Mouse (Mus musculus): ENCODE measurements at regions not wholly inside any gene's neighbourhood (a gene's known extent, or its start where the extent isn't known, plus 50 kb on each side); places are given as distances from the start of the nearest gene placed in this dataset.

- H3K36me3 ChIP-seq (ENCODE audit: control insufficient read depth, insufficient read depth, low read length) = no peaks in the 10 kb centered on the region
- no peaks in the 10 kb centered on the region for H3K27me3 ChIP-seq (replicated peaks; ENCODE audit: control insufficient read depth, insufficient read depth, low read length)
- no peak overlapping the region for H3K27ac ChIP-seq (ENCODE audit: insufficient read depth, low read depth, low read length)
- H3K4me1 ChIP-seq (ENCODE audit: control insufficient read depth, insufficient read depth, low read length) = no peaks in the 10 kb centered on the region
- WGBS = 41% methylated on average over 10 of the region's 10 CpGs
- no peak overlapping the region for H3K4me3 ChIP-seq (ENCODE audit: insufficient read depth, low read depth, low read length)
- TF ChIP-seq CTCF (conservative IDR thresholded peaks at IDR 0.05; ENCODE audit: insufficient read depth, insufficient read length, low read depth, low read length) (no peak), POLR2A (IDR thresholded peaks at IDR 0.05; ENCODE audit: low read depth, low read length) (no peak)
- peak; percentile 13 for DNase-seq
Observed at GRCm38 (mm10) chr9:63074023-63074750, 74.6 kb downstream of the Skor1 start.

- WGBS = 65% methylated on average over 6 of the region's 6 CpGs
- Histone ChIP-seq H3K27me3 (replicated peaks; ENCODE audit: control insufficient read depth, insufficient read depth, low read length) (no peaks in the 10 kb centered on the region), H3K36me3 (ENCODE audit: control insufficient read depth, insufficient read depth, low read length) (no peaks in the 10 kb centered on the region), H3K27ac (ENCODE audit: insufficient read depth, low read depth, low read length) (no peak overlapping the region), H3K4me3 (ENCODE audit: insufficient read depth, low read depth, low read length) (no peak overlapping the region), H3K4me1 (ENCODE audit: control insufficient read depth, insufficient read depth, low read length) (no peaks in the 10 kb centered on the region)
- DNase-seq = no peak
- no peak for TF ChIP-seq CTCF (conservative IDR thresholded peaks at IDR 0.05; ENCODE audit: insufficient read depth, insufficient read length, low read depth, low read length)
- no peak for TF ChIP-seq POLR2A (IDR thresholded peaks at IDR 0.05; ENCODE audit: low read depth, low read length)
Observed at GRCm38 (mm10) chr9:63071032-63071431, 77.7 kb downstream of the Skor1 start.

GRCm38 (mm10) chr9:63069919-63070318 is 78.8 kb downstream of the Skor1 start:
- H3K4me1 ChIP-seq (ENCODE audit: control insufficient read depth, insufficient read depth, low read length) = no peaks in the 10 kb centered on the region
- no peak overlapping the region for H3K27ac ChIP-seq (ENCODE audit: insufficient read depth, low read depth, low read length)
- H3K36me3 ChIP-seq (ENCODE audit: control insufficient read depth, insufficient read depth, low read length) = no peaks in the 10 kb centered on the region
- H3K27me3 ChIP-seq (replicated peaks; ENCODE audit: control insufficient read depth, insufficient read depth, low read length) = no peaks in the 10 kb centered on the region
- no peak overlapping the region for H3K4me3 ChIP-seq (ENCODE audit: insufficient read depth, low read depth, low read length)
- TF ChIP-seq POLR2A (IDR thresholded peaks at IDR 0.05; ENCODE audit: low read depth, low read length) (no peak), CTCF (conservative IDR thresholded peaks at IDR 0.05; ENCODE audit: insufficient read depth, insufficient read length, low read depth, low read length) (no peak)
- DNase-seq = no peak
- WGBS = 83% methylated on average over 6 of the region's 6 CpGs

GRCm38 (mm10) chr9:63067054-63067406 is 79.3 kb upstream of the Pias1 start:
- H3K4me1 ChIP-seq (ENCODE audit: control insufficient read depth, insufficient read depth, low read length) = 0 out of 2 replicates have a peak, but pooled peaks cover 3% of the 10 kb centered on the region
- no peaks in the 10 kb centered on the region for H3K36me3 ChIP-seq (ENCODE audit: control insufficient read depth, insufficient read depth, low read length)
- no peak overlapping the region for H3K4me3 ChIP-seq (ENCODE audit: insufficient read depth, low read depth, low read length)
- no peak overlapping the region for H3K27ac ChIP-seq (ENCODE audit: insufficient read depth, low read depth, low read length)
- no peaks in the 10 kb centered on the region for H3K27me3 ChIP-seq (replicated peaks; ENCODE audit: control insufficient read depth, insufficient read depth, low read length)
- peak; percentile 37 for DNase-seq
- WGBS = 50% methylated on average over 2 of the region's 2 CpGs
- TF ChIP-seq POLR2A (IDR thresholded peaks at IDR 0.05; ENCODE audit: low read depth, low read length) = no peak

- Histone ChIP-seq H3K4me1 (ENCODE audit: control insufficient read depth, insufficient read depth, low read length) (0 out of 2 replicates have a peak, but pooled peaks cover 3% of the 10 kb centered on the region), H3K27ac (ENCODE audit: insufficient read depth, low read depth, low read length) (no peak overlapping the region), H3K4me3 (ENCODE audit: insufficient read depth, low read depth, low read length) (no peak overlapping the region), H3K36me3 (ENCODE audit: control insufficient read depth, insufficient read depth, low read length) (no peaks in the 10 kb centered on the region), H3K27me3 (replicated peaks; ENCODE audit: control insufficient read depth, insufficient read depth, low read length) (no peaks in the 10 kb centered on the region)
- TF ChIP-seq CTCF (conservative IDR thresholded peaks at IDR 0.05; ENCODE audit: insufficient read depth, insufficient read length, low read depth, low read length) (no peak), POLR2A (IDR thresholded peaks at IDR 0.05; ENCODE audit: low read depth, low read length) (no peak)
- DNase-seq = no peak
- WGBS = 72% methylated on average over 10 of the region's 10 CpGs
Observed at GRCm38 (mm10) chr9:63066384-63067053, 78.8 kb upstream of the Pias1 start.

- WGBS = 68% methylated on average over 2 of the region's 2 CpGs
- peak; percentile 48 for DNase-seq
- no peak overlapping the region for H3K27ac ChIP-seq (ENCODE audit: insufficient read depth, low read depth, low read length)
Observed at GRCm38 (mm10) chr9:63063525-63063924, 75.8 kb upstream of the Pias1 start.

GRCm38 (mm10) chr9:63060740-63061139 is 73.0 kb upstream of the Pias1 start:
- TF ChIP-seq CTCF (conservative IDR thresholded peaks at IDR 0.05; ENCODE audit: insufficient read depth, insufficient read length, low read depth, low read length) (no peak), POLR2A (IDR thresholded peaks at IDR 0.05; ENCODE audit: low read depth, low read length) (no peak)
- H3K4me3 ChIP-seq (ENCODE audit: insufficient read depth, low read depth, low read length) = no peak overlapping the region
- WGBS = 72% methylated on average over 5 of the region's 5 CpGs
- H3K36me3 ChIP-seq (ENCODE audit: control insufficient read depth, insufficient read depth, low read length) = no peaks in the 10 kb centered on the region
- H3K27me3 ChIP-seq (replicated peaks; ENCODE audit: control insufficient read depth, insufficient read depth, low read length) = no peaks in the 10 kb centered on the region
- H3K27ac ChIP-seq (ENCODE audit: insufficient read depth, low read depth, low read length) = no peak overlapping the region
- peaks cover 11% of the 10 kb centered on the region; the same call in 1 of the 2 replicates for H3K4me1 ChIP-seq (ENCODE audit: control insufficient read depth, insufficient read depth, low read length)
- peak; percentile 40 for DNase-seq

More at GRCm38 (mm10) chr9:63063525-63063924, 75.8 kb upstream of the Pias1 start:
- Histone ChIP-seq H3K4me1 (ENCODE audit: control insufficient read depth, insufficient read depth, low read length) (peaks cover 10% of the 10 kb centered on the region; the same call in 1 of the 2 replicates), H3K4me3 (ENCODE audit: insufficient read depth, low read depth, low read length) (no peak overlapping the region), H3K27me3 (replicated peaks; ENCODE audit: control insufficient read depth, insufficient read depth, low read length) (no peaks in the 10 kb centered on the region), H3K36me3 (ENCODE audit: control insufficient read depth, insufficient read depth, low read length) (no peaks in the 10 kb centered on the region)
- TF ChIP-seq POLR2A (IDR thresholded peaks at IDR 0.05; ENCODE audit: low read depth, low read length) (no peak), CTCF (conservative IDR thresholded peaks at IDR 0.05; ENCODE audit: insufficient read depth, insufficient read length, low read depth, low read length) (no peak)
